Mouse (Mus musculus) thymus, postnatal 10 days (tissue): ENCODE measurements around the gene Il1rl2.
A peak's percentile ranks its signal among the peaks of the same experiment; 100 is the strongest.
"Not testable (repeated sequence)": the region's sequence is repeated elsewhere in the genome, so short reads cannot be mapped to it uniquely, and the experiment has no call there.

ENCODE experiments used
- DNase-seq, 2 experiments: peaks; one replicate each; pipeline ENCODE4 v3.0.0; 2021; ENCODE audit warnings: low spot score in 2 of 2

Il1rl2 gene

DNA sequence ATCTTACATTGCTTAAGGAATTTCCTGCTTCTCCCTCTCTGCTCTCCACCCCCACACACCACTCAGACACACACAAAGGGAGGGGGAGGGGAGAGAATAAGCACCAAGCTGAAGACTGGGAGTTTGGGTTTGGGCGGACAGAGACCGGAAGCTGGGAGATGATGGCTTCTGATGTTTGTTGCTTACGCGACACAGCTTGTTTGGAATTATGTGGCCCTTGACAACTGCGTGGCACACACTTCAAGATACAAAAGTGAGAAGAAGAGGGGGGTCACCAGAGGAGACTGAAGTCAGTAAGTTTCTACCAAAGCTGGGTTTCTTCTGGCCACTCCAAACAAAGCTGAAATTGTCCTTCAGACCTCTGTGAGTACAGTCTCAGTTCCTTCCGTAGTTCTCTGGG, at the start of gene Il1rl2:
TSS of gene Il1rl2 (plus strand) at position 154 of the 400 bp plus-strand sequence.
- peak; percentile 39 to 43 for DNase-seq

DNA sequence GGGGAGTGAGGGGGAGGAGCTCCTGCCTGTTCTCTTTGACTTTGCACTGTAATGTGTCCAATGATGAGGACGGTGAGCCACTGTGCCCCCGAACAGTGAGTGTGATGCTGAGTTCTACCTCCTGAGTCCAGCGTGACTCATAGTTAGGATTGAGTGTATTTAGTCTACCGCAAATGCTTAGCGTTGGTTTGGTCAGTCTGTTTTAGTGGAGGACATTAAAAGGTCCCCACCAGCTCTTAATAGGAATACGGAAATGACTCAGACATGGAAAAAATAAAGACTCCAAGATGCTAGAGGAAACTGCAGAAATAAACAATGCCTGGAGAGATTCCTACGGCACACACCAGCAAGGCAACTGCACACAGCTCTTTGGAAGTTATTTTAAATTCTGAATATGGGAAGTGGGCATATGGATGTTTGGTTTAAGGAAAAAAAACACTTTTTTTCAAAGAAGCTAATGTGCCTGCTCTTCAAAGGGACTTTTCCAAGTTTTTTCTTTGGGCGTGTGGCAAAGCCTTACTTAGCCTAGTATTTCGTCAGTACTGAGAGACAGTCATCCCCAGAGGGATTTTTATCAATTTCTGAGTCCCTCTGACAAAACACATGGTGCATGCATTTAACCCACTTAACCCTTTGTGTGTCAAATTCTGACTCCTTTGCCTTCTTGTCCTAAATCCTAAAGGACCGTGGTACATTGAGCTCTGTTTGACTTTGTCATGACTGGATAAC, 49.0 kb upstream of the Il1rl2 start:
- DNase-seq = no peak

DNA sequence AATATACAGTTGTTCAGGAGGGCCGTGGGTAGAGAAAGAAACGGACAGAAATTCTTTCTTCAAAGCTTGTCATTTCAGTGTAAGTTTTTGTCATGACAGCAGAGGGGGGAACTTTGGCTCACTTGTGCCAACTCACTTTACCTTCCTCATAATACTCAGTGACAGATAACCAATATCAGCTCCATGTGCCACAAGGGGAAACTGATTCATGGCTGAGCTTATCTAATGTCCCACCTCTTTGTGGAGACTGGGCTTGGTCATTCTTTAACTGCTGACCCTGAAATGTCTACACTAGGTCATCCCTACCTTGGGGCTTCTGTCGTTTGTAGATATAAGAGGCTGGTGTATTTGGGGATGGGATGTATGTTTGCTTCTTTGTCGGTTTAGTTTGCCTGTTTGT, 46.5 kb upstream of the Il1rl2 start:
- no peak for DNase-seq

DNA sequence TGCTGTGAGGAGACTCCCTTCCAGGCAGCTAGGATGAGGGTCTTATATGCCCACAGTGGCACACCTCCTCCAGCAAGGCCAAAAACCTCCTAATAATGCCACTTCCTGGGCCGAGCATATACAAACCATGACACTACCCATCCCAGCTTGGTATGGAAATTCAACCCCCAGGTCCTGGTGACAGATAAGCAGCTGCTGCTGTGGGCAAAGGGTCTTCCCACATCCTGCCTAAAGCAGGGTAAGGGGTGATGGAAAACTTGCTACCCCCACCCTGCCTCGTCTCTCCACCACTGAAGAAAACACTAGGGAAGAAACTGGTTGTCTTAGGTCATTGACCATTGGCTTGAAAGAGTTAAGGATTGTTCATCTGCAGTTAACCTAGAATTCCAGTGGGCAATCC, 45.7 kb upstream of the Il1rl2 start:
- DNase-seq = no peak

- DNase-seq = no peak
These were observed 45.1 kb upstream of the Il1rl2 start for GRCm38 (mm10) chr1:40279182-40279743.

- no peak for DNase-seq
These were observed 42.5 kb upstream of the Il1rl2 start for GRCm38 (mm10) chr1:40281950-40282349.

DNA sequence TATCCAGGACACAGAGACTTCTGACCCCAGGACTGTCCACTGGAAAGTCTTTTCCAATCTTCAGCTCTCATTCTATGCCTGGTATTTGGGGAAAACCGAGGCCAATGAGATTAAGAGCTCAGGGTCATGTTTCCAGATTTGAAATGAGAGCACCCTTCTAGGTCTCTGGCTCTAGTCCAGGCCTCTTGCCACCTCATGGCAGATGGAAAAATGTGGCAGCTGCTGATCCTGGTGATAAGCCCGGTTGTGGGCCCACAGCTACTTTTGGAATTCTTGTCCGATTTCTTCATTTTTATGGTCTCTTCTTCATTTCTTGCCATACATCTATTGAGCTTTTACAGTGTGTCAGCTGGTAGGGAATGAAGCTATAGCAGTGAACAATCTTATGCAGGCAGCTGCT, 42.0 kb upstream of the Il1rl2 start:
- no peak for DNase-seq

DNA sequence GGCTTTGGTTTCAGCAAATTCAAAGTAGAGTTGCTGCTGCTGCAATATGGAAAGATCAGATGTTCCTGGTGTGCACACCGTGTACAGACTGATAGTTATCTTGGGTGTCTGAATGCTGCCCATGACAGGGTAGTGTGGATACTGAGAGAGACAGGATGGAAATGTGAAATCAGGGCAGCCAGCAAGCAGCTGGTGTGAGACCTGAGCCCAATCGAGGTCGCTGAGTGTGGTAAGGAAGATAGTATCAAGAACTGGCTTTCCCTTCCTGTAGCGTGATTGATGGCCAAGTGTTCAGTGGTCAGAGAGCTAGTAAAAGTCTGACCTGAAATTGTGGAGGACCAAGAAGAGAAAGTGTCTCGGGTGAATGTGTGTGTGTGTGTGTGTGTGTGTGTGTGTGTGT, 40.4 kb upstream of the Il1rl2 start:
- DNase-seq = no peak

DNA sequence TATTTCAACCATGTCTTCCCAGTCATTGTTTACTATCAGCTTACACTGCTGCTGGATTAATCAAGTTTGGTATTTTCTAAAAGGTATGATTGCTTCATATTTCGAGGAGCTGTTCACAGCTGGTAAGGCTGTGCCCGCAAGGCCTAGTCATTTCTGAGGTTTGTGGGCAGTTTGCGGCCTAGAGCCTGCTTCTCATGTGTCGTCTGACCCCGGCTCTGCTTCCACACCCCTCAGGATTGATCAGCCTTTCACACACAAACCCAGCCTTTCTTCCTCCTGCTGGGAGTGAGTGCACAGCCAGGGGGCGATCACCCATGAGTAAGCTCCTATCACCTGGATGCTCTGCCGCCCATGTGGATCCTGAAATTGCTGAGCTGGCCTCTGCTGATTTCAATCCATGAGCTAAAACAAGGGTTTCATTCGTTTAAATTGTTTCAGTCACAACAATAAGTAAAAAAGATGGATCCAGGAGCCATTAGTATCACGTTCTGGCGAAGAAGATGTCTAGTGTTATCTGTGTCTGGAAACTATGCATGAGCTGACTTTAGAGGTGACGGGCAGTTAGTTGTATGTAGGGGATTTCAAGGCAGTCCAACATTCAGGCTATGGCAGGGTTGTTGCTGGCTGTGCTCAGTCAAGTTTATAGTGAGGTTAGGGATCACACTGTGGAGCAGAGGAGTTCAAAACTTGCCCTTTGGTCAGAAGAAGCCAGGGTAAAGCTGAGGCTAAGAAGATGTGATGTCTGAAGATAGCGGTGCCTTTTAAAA, 33.7 kb upstream of the Il1rl2 start:
- no peak for DNase-seq

DNA sequence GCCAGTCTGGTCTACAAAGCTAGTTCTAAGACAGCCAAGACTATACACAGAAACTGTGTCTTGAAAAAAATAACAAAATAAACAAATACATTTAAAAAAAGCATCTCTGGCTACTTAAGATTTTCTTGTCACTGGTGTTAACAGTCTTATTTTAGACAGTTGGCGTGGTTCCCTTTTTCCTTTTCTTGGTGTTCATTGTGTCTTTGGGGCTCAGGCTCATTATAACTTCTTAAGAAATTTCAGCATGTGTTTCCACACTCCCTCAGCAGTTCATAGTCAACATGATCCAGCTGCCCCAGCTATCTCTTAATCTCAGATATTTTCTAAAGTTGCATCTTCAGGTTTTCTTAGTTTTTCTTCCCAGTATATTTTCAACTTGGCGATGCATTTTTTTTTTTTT, 32.2 kb upstream of the Il1rl2 start:
- DNase-seq = no peak

- peak in 1 of 2 experiments; percentile 8 for DNase-seq
These were observed 30.5 kb upstream of the Il1rl2 start for GRCm38 (mm10) chr1:40293891-40294290.

GRCm38 (mm10) chr1:40294824-40295223, 29.6 kb upstream of the Il1rl2 start:
- no peak for DNase-seq

DNA sequence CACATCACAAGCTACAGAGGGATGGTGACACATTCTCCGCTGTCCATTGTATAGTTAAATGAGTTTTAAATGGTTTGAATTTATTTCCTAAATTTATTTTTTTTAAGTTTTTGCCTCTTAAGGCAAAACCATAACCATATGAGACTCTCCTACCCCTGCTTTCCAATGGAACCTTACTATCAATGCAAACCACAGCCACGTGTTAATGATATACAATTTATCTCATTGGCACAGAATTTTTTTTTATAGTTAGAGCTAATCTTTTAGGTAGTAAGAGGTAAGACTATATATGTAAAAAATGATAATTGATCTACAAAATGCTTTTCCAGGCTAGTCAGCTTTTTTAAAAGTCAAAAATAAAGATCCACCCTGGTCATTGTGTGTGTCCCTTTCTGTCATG, 26.4 kb upstream of the Il1rl2 start:
- DNase-seq = no peak

- no peak for DNase-seq
These were observed 21.1 kb upstream of the Il1rl2 start for GRCm38 (mm10) chr1:40303179-40303866.

GRCm38 (mm10) chr1:40304321-40304720, 20.1 kb upstream of the Il1rl2 start:
- DNase-seq = not testable (repeated sequence)

GRCm38 (mm10) chr1:40306111-40306510, 18.3 kb upstream of the Il1rl2 start:
- DNase-seq = no peak

- no peak for DNase-seq
These were observed 13.3 kb upstream of the Il1rl2 start for GRCm38 (mm10) chr1:40311123-40311522.

GRCm38 (mm10) chr1:40311625-40312024, 12.8 kb upstream of the Il1rl2 start:
- no peak for DNase-seq

DNA sequence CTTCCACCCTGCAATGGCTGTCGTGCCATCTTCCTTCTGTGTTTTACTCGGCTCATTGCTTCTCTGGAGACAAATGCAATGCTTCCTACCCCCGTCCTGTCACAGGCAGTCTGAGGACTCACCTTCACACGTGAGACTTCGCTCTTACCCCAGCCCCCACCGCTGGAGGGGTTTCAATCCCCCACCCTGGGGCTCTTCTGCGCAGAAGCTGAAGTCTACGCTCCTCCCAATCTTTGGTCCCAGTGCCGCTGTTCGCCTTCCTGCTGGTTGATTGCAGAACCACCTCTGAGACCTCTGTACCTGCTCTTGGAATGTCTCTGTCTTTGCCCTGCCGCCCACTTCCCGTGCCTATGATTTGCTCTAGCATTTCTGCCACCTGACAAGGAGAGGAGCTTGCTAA, 10.4 kb upstream of the Il1rl2 start:
- no peak for DNase-seq

DNA sequence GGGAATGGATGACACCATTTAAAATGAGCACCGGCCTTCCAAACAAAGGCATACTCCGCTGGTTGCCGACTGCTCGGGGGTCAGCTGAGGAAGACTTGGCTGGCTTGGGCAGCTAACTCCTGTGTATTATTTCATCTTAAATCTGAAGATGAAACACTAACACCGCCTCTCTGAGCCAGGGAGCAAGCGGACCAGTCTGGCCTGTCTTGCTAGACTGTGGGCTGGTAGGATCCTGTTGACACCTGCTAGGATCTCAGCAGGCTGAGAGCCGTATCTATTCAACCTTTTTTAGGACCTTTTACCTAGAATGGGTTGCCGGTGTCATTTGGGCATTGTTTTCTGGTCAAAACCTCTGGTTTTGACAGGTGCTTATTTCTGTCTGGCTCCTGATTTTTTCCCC, 6.8 kb upstream of the Il1rl2 start:
- DNase-seq = no peak

DNA sequence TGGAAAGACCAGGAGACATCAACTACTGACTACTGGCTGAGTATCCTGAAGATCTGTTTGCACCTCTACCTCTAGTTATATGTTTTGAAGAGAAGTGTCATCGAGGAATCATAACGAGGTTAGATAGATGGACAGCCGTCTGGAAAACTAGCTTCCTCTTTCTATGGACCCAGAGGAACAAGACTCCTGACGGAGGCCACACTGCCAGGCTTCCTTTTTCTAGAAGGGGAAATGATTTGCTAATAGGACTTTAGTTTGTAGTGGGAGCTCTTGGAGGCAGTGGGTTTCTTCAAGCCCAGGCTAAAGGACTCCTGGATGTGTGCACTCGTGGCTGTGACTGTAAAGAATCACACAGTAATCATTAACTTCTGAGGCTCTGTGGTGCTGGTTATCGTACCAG, 2.6 kb upstream of the Il1rl2 start:
- no peak for DNase-seq

GRCm38 (mm10) chr1:40322543-40322942, 1.9 kb upstream of the Il1rl2 start:
- DNase-seq = no peak
